Mouse (Mus musculus): Measurements from ENCODE around the gene Smg8.

Smg8 gene

GRCm38 (mm10) chr11:87039307-87039963 lies 47.1 kb downstream of the Smg8 start:
- no peak for DNase-seq

GRCm38 (mm10) chr11:87036180-87036579 lies 50.4 kb downstream of the Smg8 start:
- no peak for DNase-seq

- DNase-seq, result no peak
Measured at GRCm38 (mm10) chr11:87028212-87028611, 58.4 kb downstream of the Smg8 start.
